Mouse (Mus musculus) limb, embryonic 10.5 days (tissue): Measurements from ENCODE around the gene Hist1h2bc. TPM values are rescaled to one million over a fixed set of nuclear protein-coding genes. Genes with fewer than 3 reads are reported as not detected.

Experiments used
- DNase-seq: peaks from one replicate; pipeline ENCODE4 v3.0.0-alpha.2; 2017; ENCODE audit warnings: low spot score
- H3K27ac ChIP-seq: fragments of 300-500 bp; sonication (generic); 2 replicates; pipeline ENCODE4 v1.5.1; 2016; ENCODE audit warnings: mild to moderate bottlenecking
- H3K27me3 ChIP-seq: fragments of 300-500 bp; sonication (generic); 2 replicates; pipeline ENCODE4 v1.6.1; 2016; ENCODE audit warnings: low read depth, mild to moderate bottlenecking; ENCODE audit not compliant: poor library complexity, severe bottlenecking
- H3K36me3 ChIP-seq: fragments of 300-500 bp; sonication (generic); 2 replicates; pipeline ENCODE4 v1.6.1; 2016; ENCODE audit warnings: mild to moderate bottlenecking, moderate library complexity
- H3K4me1 ChIP-seq: fragments of 300-500 bp; sonication (generic); 2 replicates; pipeline ENCODE4 v1.6.1; 2016
- H3K4me3 ChIP-seq: fragments of 300-500 bp; sonication (generic); 2 replicates; pipeline ENCODE4 v1.5.1; 2016; ENCODE audit warnings: mild to moderate bottlenecking, moderate library complexity
- H3K9me3 ChIP-seq: fragments of 300-500 bp; sonication (generic); replicated peaks from 2 replicates; pipeline ENCODE4 v1.6.1; 2016; ENCODE audit warnings: mild to moderate bottlenecking
- WGBS: fragments of 180-500 bp; shearing (Covaris S2); methylation state at CpG from one replicate; pipeline ENCODE4 v1.1.7; 2016; 5-methylcytosine and 5-hydroxymethylcytosine counted together
- polyA plus RNA-seq: library from polyadenylated mRNA; unstranded; fragments of >200 nt; fragmentation: Nextera tagmentation; extraction: Ambion mirVana; gene quantifications from 2 replicates; pipeline ENCODE4 v1.2.1, GENCODE M21; 2016

Hist1h2bc gene
- polyA plus RNA-seq, 1 experiment from 2014 or later, result 17.0 TPM

DNA sequence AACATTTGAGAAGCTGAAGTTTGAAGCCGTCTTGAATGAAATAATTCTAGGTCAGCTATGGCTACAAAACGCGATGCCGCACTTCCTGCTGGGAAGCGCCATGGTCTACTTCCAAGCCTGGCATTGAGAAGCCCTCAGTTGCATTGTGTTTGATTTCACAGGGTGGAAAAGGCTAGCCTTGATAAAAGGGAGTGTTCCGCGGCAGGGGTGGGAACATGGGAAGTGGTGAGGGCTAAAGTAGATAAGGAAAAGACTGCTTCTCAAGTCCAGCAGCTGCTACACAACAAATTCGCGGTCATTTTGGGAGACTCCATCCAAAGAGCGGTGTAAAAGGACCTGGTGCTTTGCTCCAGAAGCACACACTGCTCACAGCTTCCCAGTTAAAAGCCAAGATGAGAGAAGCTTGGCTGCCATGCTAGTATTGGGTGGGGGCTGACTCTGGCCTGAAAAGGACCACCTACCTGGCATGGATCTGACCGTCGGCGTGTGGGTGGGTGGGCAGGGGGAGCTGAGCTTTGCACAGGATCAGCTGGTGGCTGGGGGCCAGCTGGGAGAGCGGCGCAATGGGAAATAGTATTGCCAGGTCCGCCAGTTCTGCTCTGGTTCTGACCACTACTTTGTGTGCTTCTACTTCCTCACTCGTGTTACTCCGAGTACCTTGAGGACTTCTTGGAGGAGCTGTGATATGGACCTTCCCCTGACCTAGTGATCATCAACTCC lies 44.6 kb downstream of the Hist1h2bc start:
- Histone ChIP-seq H3K4me3 (no peak overlapping the region), H3K27me3 (no peaks in the 10 kb centered on the region), H3K27ac (peak overlapping the region; percentile 23; the same call in 1 of the 2 replicates), H3K9me3 (no peaks in the 10 kb centered on the region), H3K4me1 (peaks cover 5% of the 10 kb centered on the region; the same call in 1 of the 2 replicates), H3K36me3 (no peaks in the 10 kb centered on the region)
- no peak for DNase-seq
- 92% methylated on average over 18 of the region's 18 CpGs for WGBS

DNA sequence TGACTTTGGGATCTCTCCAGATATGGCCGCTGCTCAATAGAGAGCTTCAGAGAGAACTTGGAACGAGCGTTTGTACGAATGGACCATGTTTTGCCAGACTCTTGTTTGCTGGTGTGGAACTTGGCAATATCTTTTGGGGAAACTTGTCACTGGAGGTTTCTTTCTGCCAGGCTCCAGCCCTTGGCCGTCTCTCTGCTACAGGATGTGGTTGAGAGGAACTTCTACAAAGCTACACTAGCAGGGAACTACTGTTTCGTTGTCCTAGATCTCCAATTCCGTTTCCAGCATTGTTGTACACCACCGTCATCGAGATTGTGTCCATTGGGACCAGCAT lies 45.2 kb downstream of the Hist1h2bc start:
- H3K4me1 ChIP-seq, result peaks cover 5% of the 10 kb centered on the region; the same call in 1 of the 2 replicates
- 92% methylated on average over 9 of the region's 9 CpGs for WGBS
- peak; percentile 3 for DNase-seq
- no peaks in the 10 kb centered on the region for H3K9me3 ChIP-seq
- H3K4me3 ChIP-seq, result no peak overlapping the region
- H3K27ac ChIP-seq, result no peak overlapping the region; the same call in 1 of the 2 replicates
- H3K36me3 ChIP-seq, result no peaks in the 10 kb centered on the region
- H3K27me3 ChIP-seq, result no peaks in the 10 kb centered on the region

DNA sequence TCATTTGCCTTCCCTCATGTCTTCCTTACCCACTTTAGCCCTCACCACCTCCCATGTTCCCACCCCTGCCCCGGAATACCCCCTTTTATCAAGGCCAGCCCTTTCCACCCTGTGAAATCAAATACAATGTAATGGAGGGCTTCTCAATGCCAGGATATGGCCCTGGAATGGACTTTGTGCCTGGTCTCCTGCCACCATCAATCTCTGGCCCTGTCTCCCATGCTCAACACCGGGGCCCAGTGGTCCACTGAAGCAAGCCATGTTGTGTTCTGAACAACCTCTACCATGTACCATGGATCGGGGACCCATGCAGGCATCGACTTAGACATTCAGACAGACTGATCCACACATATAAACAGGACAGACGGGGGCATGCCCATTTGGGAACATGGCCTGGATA lies 45.7 kb downstream of the Hist1h2bc start:
- no peaks in the 10 kb centered on the region for H3K36me3 ChIP-seq
- H3K4me1 ChIP-seq, result peaks cover 5% of the 10 kb centered on the region; the same call in 1 of the 2 replicates
- H3K4me3 ChIP-seq, result no peak overlapping the region
- no peaks in the 10 kb centered on the region for H3K27me3 ChIP-seq
- H3K27ac ChIP-seq, result no peak overlapping the region
- no peaks in the 10 kb centered on the region for H3K9me3 ChIP-seq
- no peak for DNase-seq
- WGBS, result 97% methylated on average over 5 of the region's 5 CpGs

DNA sequence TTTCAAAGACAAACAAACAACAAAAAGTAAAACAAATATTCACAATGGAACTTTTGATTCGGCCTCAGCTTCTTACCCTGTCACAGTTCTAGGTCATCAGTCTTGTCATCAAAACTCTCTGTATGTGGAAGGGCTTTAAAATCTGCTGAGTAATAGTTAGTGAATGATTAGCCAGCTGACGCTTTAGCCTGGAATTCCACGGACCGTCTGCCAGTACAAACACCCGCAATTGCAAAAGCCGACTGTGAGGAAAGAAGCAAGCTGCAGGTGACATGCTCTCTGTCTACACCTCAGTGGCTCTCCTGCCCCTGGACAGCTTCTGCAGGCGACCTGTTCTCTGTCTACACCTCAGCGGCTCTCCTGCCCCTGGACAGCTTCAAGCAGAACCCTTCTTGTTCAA lies 46.5 kb downstream of the Hist1h2bc start:
- 59% methylated on average over 8 of the region's 8 CpGs for WGBS
- no peaks in the 10 kb centered on the region for H3K9me3 ChIP-seq
- H3K4me3 ChIP-seq, result no peak overlapping the region
- H3K27me3 ChIP-seq, result no peaks in the 10 kb centered on the region
- DNase-seq, result no peak
- no peaks in the 10 kb centered on the region for H3K36me3 ChIP-seq
- no peaks in the 10 kb centered on the region for H3K4me1 ChIP-seq
- H3K27ac ChIP-seq, result no peak overlapping the region

DNA sequence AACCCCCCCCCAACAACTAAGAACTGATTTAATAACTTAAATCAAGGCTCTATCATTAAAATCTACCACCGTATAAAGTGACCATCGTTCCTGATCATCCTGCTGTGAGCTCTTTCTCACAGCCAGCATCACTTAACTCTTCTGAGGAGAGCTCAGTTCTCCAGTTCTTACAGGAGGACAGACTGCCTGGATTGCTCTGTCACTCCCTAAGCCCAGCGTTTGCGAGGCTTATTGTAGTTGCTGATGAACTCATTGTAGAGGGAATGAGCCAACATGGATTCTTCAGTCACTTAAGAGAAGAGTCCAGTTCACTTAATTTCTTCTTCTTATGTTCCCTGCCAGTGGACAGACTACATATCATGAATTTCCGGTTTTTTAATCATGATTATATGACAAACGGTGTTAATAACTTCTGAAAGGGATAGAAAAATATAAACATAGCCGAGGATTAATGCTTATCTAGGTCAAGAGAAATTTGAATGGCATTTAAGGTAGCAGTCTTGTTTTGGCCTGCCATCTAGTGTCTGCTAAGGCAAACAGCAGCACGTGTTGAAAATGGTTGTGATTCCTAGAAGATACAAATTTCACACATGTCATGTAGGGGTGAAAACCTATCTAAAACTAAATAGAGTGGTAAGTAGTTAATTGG lies 48.3 kb downstream of the Hist1h2bc start:
- H3K27me3 ChIP-seq, result no peaks in the 10 kb centered on the region
- no peak for DNase-seq
- H3K36me3 ChIP-seq, result no peaks in the 10 kb centered on the region
- H3K4me3 ChIP-seq, result no peak overlapping the region
- H3K27ac ChIP-seq, result no peak overlapping the region
- 27% methylated on average over 8 of the region's 8 CpGs for WGBS
- no peaks in the 10 kb centered on the region for H3K9me3 ChIP-seq
- H3K4me1 ChIP-seq, result no peaks in the 10 kb centered on the region

DNA sequence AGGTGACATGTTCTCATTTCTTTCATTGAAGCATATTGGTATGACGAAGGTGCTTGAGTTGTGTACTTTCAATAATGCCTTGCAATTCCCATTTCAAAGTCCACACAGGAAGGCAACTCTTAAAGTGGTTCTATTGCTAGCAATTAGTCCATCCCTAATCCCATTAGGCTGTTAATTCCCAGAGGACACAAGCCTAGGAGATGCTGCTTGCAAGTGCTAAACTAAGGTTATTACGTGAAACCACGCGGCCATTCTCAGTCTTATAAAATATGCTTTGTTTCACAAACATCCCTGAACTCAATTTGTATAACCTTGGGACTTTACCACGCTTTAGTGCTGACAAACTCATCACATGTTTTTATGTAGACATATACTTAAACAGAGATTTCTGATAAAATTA lies 53.1 kb downstream of the Hist1h2bc start:
- H3K4me1 ChIP-seq, result peaks cover 15% of the 10 kb centered on the region
- no peak overlapping the region for H3K4me3 ChIP-seq
- no peaks in the 10 kb centered on the region for H3K27me3 ChIP-seq
- no peak for DNase-seq
- peak overlapping the region; percentile 96 for H3K27ac ChIP-seq
- 87% methylated on average over 5 of the region's 5 CpGs for WGBS
- H3K36me3 ChIP-seq, result no peaks in the 10 kb centered on the region
- no peaks in the 10 kb centered on the region for H3K9me3 ChIP-seq

DNA sequence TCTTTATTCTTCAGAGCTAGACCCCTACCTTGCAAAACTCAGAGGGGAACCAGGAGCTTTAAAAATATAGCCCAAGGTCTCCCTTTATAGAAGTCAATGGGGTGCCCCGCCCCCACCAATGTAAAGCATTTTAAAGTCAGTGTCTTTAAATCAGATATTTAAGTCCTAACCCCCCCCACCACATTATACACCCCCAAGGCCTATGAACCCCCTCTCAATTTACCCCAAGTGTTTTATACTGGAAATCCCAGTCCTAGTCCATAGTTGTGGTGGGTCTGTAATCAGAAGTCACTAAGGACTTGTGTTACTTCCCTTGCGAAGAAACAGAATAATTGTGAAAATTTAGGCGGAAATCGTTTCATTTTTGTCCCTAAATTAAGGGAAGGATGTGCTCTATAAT lies 54.0 kb downstream of the Hist1h2bc start:
- Histone ChIP-seq H3K4me3 (peak overlapping the region; percentile 64), H3K27me3 (no peaks in the 10 kb centered on the region)
- no peak for DNase-seq

DNA sequence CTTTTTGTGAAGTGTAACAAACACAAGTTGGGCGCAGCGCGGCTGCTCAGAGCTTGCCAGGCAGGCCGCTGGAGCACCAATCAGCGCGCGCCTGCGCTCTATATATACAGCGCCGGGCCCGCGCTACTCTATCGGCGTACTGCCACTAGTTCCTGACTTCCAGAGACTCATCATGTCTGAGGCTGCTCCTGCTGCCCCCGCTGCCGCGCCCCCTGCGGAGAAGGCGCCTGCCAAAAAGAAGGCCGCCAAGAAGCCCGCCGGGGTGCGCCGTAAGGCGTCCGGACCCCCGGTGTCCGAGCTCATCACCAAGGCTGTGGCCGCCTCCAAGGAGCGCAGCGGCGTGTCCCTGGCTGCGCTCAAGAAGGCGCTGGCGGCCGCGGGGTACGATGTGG lies 54.7 kb downstream of the Hist1h2bc start, which contains the start of gene Hist1h1c:
TSS of gene Hist1h1c (plus strand) at position 132 of the 392 bp plus-strand sequence.
- under 1% methylated on average over 38 of the region's 38 CpGs for WGBS
- no peaks in the 10 kb centered on the region for H3K36me3 ChIP-seq
- no peaks in the 10 kb centered on the region for H3K9me3 ChIP-seq
- H3K4me1 ChIP-seq, result peaks cover 15% of the 10 kb centered on the region
- peak within 1 kb of the TSS; percentile 96 for H3K27ac ChIP-seq
- peak within 1 kb of the TSS; percentile 64 for H3K4me3 ChIP-seq
- DNase-seq, result peak; percentile 93
- no peaks in the 10 kb centered on the region for H3K27me3 ChIP-seq

More for the DNA sequence above, 54.0 kb downstream of the Hist1h2bc start:
- Histone ChIP-seq H3K9me3 (no peaks in the 10 kb centered on the region), H3K36me3 (no peaks in the 10 kb centered on the region), H3K4me1 (peaks cover 15% of the 10 kb centered on the region), H3K27ac (peak overlapping the region; percentile 96)
- WGBS, result 24% methylated on average over 4 of the region's 4 CpGs

DNA sequence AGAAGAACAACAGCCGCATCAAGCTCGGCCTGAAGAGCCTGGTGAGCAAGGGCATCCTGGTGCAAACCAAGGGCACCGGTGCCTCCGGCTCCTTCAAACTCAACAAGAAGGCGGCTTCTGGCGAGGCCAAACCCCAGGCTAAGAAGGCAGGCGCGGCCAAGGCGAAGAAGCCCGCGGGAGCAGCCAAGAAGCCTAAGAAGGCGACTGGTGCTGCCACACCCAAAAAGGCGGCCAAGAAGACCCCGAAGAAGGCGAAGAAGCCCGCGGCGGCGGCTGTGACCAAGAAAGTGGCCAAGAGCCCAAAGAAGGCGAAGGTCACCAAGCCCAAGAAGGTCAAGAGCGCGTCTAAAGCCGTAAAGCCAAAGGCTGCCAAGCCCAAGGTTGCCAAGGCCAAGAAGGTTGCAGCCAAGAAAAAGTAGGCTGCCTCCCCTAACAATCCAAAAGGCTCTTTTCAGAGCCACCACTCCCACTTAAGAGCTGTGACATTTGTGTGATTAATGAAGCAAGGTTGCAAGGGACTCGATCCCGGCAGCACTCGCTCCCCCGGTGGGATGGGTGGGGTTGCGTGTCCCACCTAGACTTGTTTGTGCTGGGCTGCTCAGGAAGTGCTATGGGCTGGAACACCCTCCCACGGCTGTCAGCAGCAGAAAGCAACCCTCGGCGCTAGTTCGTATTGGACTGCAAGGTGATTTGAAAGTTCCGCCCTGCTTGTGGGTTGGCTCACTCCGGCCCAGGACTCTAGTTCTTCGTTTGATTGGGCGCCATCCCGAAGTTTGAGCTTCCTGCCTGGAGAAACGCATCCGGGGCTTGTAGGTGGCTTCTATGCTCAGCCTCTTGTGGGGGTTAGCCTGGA lies 55.3 kb downstream of the Hist1h2bc start:
- under 1% methylated on average over 39 of the region's 39 CpGs for WGBS
- Histone ChIP-seq H3K36me3 (no peaks in the 10 kb centered on the region), H3K27me3 (no peaks in the 10 kb centered on the region), H3K4me1 (peaks cover 16% of the 10 kb centered on the region), H3K4me3 (peak overlapping the region; percentile 64), H3K9me3 (no peaks in the 10 kb centered on the region), H3K27ac (peak overlapping the region; percentile 96)
- peak; percentile 92 for DNase-seq

DNA sequence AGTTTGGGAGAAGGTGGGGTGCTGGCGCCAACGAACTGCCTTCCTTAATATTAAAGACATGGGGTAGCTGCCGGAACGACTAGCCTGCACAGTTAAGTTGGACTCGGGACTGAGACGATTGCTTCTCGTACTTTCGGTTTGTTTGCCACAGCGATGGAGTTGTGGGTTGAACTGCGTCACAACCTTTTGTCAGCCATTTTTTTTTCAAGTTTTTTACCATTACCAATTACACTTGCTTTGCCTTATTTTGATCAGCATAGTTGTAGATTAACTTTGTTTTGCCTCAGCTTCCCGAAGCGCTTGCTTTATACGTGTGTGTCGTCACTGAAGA lies 55.9 kb downstream of the Hist1h2bc start:
- peaks cover 19% of the 10 kb centered on the region for H3K4me1 ChIP-seq
- no peak for DNase-seq
- peak overlapping the region; percentile 64 for H3K4me3 ChIP-seq
- no peaks in the 10 kb centered on the region for H3K9me3 ChIP-seq
- 1% methylated on average over 14 of the region's 14 CpGs for WGBS
- no peaks in the 10 kb centered on the region for H3K36me3 ChIP-seq
- H3K27me3 ChIP-seq, result no peaks in the 10 kb centered on the region
- peak overlapping the region; percentile 96 for H3K27ac ChIP-seq

DNA sequence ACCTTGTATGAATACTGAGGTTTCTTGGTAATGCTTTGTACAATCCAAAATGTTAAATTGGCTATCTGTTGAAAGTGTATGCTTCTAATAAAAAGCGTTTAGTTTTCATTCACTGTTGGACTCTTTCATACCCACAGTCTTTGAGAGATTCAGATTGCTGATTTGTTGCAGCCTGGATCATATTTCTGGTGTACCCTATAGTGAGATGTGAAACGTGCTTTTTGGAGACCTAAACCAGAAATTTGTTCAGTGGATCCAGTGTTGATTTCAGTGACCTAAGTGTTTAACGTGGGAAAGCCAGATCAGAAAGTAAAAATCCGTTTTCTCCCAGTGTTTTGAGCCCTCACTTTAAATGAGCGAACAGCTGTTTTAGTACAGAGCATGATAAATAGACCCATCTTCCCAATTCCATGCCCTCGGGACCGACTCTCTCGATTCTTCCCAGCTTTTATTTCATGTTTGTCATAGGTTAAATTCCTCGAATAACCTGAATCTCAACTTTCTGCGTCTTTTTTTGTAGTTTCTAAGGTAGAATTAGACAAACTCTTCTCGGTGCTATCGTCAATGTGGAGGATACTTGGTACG lies 56.3 kb downstream of the Hist1h2bc start:
- Histone ChIP-seq H3K4me3 (peak overlapping the region; percentile 64), H3K4me1 (peaks cover 19% of the 10 kb centered on the region), H3K27me3 (no peaks in the 10 kb centered on the region), H3K9me3 (no peaks in the 10 kb centered on the region), H3K36me3 (no peaks in the 10 kb centered on the region), H3K27ac (peak overlapping the region; percentile 96)
- 30% methylated on average over 13 of the region's 13 CpGs for WGBS
- DNase-seq, result no peak

DNA sequence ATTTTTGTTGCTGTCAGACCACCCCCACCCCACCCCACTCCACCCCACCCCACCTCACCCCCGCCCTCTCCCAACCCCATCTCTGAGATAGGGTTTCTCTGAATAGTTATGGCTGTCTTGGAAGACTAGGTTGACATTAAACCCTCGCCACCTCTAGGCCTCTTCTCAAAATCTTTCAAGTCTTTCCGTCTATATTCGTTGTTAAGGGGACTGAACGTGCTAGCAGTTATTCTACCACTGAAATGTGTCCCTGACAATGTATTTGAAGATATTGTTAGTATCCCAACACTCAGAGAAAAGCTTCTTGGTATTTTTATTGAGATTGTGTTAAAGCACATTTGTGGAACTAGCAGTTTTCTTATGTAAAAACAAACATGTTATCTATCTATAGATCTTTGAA lies 56.9 kb downstream of the Hist1h2bc start:
- DNase-seq, result no peak

More for the DNA sequence above, 56.9 kb downstream of the Hist1h2bc start:
- H3K4me3 ChIP-seq, result peak overlapping the region; percentile 64
- H3K4me1 ChIP-seq, result peaks cover 19% of the 10 kb centered on the region
- H3K9me3 ChIP-seq, result no peaks in the 10 kb centered on the region
- H3K27me3 ChIP-seq, result no peaks in the 10 kb centered on the region
- H3K36me3 ChIP-seq, result no peaks in the 10 kb centered on the region
- 65% methylated on average over 5 of the region's 5 CpGs for WGBS
- H3K27ac ChIP-seq, result peak overlapping the region; percentile 96
